Mouse (Mus musculus) left cerebral cortex, adult 11 months (tissue): ENCODE results near the gene Sec14l1.

Source experiments
- DNase-seq: peaks from one replicate; pipeline ENCODE4 v3.0.0; 2022; ENCODE audit warnings: low spot score

Sec14l1 gene

GRCm38 (mm10) chr11:117129473-117129872 lies 14.5 kb downstream of the Sec14l1 start:
- no peak for DNase-seq

DNA sequence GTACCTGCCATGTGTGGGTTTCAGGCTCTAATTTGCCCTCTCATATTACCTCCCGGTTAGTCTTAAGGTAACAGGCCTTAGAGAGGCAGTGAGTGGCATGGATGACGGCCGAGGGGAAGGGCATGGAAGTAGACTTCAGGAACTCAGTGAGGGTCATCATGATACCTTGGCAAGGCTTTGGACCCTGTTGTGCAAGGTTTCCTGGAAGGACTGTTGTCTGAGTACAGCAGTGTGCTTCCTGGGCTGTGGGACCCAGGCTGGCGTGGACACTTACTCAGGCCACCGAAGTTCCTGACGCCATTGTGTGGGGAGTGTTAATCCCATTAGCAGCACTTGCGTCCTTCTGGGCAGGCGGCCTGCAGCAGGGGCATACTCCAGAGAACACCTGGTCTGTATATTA lies 15.1 kb downstream of the Sec14l1 start:
- no peak for DNase-seq

- no peak for DNase-seq
Measured at GRCm38 (mm10) chr11:117130888-117131287, 15.9 kb downstream of the Sec14l1 start.

DNA sequence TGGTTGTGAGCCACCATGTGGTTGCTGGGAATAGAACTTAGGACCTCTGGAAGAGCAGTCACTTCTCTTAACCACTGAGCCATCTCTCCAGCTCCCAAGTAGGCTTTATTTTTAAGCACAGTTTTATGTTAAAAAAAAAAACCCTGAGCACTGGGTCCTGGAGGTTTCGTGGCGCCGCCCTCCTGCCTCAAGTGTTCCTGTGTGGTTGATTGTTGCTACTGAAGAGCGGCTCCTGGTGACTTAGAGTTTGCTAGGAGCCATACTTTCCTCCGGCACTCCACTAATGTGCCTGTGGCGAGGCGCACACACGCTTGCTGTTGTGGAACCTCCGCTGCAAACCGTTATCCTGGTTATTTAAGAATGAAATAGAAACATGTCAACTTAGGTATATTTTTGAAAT lies 16.5 kb downstream of the Sec14l1 start:
- DNase-seq, result no peak

DNA sequence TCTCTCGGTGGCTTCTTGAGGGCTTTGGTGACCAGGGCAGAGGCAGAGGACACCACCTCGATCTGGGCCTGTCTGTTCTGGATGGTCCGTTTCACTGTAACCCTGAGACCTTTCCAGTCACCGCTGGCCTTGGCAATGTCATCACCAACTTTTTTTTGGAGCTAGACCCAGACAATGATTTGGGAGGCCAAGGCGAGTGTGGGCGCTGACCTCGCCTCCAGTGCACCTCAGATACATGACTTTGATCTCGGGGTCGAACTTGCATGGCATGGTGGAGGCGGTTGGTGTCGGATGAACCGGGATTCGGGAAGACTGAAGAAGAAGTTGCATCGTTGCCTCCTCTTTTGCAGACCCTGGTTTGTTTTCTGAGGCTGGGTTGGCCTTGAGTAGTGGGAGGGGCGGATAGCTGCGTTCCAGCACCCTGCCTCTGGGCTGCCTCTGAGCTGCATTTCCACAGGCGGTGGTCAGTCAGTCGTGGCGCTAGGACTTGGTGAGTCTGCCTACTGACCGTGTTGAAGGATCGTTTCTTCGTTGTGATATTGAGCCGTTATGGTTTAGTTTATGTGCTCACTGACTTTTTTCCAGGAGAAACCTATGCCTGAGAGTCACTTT lies 19.9 kb downstream of the Sec14l1 start:
- DNase-seq, result no peak

DNA sequence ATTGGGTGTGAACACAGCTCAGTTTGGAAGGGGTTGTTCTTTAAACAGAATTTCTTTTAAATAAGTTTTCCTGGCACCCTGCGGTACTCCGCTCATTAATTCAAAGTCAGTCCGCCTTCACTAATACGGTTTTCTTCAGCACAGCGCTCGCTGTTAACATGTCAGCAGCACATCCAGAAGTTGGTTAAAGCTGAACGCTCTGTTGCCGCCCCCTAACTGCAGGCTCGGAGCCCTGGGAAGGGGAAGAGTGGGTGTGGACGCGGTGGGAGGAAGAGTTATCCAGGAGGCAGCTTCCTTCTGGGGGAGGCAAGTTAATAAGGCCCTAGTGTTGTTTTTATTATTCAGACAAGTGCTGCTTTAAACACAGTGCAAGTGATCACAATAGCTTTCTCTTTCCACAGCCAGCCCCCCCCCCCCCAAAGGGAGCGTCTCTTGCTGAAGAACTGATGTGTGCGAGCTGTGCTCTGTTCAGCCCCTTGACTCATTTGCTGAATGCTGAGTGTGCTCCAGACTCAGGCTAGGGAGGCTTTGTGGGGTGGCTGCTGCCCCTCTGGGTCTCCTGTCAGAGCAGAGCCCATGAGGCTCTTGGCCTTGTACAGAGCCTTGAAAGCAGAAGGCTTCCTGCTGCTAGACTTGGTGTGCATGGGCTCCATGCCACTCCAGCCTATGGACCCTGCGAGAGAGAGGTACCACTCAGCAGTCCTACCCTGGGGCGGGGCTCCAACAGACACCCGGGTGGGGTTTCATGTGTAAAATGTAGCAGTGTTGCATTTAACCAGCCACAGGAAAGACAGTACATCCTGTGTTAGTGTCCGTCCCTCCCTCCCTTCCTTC lies 20.7 kb downstream of the Sec14l1 start:
- no peak for DNase-seq

- DNase-seq, result no peak
Measured at GRCm38 (mm10) chr11:117136880-117137279, 21.9 kb downstream of the Sec14l1 start.

DNA sequence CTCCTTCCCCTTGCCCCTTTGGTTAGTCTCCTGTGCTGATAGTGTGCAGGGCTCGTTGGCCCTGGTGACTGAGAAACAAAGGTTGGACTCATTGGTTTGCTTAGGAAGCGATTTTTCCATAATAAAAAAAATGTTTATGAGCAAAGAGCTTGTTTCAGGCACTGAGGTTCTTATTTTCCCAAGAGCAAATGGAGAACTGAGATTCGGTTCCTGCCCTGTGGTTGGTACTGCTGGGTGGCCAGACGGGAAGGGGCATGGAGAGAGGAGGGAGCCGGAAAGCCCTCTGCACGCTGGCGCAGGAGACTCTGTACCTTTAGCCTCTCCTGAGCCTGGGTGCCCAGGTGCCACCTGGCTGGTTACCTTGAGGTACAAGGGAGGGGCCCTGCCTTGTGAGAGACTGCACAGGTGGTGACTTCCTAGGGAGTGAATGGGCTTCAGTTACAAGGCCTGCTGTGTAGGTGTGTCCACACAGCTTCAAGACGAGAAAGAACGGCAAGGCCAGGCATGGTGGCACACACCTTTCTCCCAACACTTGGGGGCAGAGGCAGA lies 23.3 kb downstream of the Sec14l1 start:
- no peak for DNase-seq

GRCm38 (mm10) chr11:117138795-117139463 lies 24.0 kb downstream of the Sec14l1 start:
- no peak for DNase-seq

DNA sequence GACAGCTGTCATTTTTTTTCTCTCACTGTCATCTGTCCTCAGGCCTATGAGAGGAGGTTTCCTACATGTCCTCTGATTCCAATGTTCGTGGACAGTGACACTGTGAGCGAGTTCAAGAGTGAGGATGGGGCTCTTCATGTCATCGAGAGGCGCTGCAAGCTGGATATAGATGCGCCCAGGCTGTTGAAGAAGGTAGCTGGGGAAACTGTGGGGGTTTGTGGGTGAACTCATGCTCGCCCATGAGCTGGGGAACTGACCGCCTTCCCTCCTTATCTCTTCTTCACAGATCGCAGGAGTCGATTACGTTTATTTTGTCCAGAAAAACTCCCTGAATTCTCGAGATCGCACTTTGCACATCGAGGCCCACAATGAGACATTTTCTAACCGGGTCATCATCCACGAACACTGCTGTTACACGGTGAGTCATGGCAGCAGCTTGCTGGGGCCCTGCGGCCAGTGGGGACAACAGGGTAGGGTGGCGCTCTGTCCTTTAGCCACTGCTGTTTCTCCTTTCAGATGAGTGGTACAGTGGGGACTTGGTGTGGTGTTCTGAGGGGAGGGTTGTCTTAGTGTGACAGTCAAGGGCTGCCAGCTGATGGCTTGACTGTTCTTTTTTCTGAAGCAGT lies 26.5 kb downstream of the Sec14l1 start:
- no peak for DNase-seq

- DNase-seq, result no peak
Measured at GRCm38 (mm10) chr11:117142507-117142906, 27.5 kb downstream of the Sec14l1 start.

- DNase-seq, result no peak
Measured at GRCm38 (mm10) chr11:117145451-117146117, 30.6 kb downstream of the Sec14l1 start.

DNA sequence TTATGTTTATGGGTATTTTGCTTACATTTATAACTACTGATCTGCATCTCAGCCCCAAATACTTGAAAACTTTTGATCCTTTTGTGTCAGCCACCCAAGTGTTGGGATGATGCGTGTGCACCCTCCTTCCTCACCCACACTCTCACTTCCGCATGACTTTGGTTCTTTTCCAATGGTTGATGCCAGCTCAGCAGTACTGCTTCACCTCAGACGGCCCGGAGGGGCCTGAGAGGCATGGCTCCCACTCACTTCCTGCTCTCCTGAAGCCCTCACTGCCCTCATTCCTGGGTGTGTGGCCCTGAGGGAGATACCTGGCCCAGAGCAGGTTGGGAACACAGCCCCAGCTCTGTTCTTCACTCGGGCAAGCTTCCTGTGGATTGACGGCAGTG lies 31.1 kb downstream of the Sec14l1 start:
- DNase-seq, result no peak

DNA sequence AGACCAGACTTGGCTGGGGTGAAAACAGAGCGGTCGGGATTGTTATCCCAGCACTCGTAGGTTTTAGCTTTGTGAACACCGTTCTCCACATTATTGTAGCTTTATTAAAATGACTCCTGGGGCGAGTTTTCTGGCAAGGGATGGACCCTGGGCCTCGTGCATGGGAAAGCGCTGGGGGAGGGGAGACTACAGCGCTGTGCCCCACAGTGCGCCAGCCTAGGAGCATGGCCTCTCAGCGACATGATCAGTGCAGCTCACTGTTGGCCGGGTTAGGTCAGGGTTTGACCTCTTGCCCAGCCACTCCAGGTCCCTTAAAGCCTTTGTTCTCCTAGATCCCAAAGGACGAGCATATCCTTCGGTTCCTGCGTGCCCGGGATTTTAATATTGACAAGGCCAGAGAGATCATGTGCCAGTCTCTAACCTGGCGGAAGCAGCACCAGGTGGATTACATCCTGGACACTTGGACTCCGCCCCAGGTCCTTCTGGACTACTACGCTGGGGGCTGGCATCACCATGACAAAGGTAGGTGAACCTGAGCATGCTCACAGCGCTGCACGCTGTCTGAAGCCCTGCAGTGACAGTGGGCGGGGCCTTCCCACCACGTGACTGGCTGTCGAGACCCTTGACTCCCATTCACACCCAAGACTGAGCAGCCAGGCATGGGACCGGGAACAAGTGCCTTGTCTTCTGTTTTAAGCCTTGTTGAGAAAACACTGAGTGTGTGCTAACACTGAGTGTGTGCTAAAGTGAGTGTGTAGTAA lies 32.0 kb downstream of the Sec14l1 start:
- no peak for DNase-seq

- no peak for DNase-seq
Measured at GRCm38 (mm10) chr11:117148893-117149685, 34.1 kb downstream of the Sec14l1 start.

DNA sequence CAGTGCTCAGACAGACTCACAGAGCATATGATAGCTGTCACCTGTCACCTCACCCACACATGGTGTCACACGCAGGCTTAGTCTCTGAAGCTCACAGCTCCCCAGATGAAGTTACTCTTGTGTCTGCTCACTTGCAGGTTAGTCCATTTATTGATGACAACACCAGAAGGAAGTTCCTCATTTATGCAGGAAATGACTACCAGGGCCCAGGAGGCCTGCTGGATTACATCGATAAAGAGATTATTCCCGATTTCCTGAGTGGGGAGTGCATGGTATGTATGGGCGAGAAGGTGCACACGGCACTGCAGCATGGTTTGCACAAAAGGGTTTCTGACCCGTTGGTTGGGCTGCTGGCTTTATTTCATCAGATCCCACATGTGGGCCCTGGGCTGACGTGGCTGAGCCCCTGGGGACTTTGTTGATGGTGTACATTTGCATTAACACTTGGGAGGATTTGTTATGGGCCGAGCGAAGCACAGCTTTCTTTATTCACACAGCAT lies 35.5 kb downstream of the Sec14l1 start:
- no peak for DNase-seq

DNA sequence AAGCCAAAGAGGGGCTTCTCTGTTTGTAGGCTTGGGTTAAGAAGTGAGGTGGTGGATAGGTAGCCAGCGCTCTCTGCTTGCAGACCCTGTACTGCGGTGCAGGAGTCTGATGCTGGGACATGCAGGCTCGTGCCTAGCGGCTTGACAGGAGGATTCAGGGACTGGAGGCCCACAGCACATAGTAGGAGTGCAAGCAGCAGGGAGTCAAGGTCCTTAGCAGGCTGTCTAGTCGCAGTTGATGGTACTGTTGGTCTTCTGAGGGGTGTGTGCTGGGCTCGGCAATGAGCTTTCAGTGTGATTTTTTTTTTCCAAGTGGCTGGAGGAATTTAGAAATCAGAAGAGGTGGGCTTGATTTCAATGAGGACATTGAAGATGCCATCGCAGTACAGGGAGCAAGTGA lies 36.5 kb downstream of the Sec14l1 start:
- DNase-seq, result no peak

DNA sequence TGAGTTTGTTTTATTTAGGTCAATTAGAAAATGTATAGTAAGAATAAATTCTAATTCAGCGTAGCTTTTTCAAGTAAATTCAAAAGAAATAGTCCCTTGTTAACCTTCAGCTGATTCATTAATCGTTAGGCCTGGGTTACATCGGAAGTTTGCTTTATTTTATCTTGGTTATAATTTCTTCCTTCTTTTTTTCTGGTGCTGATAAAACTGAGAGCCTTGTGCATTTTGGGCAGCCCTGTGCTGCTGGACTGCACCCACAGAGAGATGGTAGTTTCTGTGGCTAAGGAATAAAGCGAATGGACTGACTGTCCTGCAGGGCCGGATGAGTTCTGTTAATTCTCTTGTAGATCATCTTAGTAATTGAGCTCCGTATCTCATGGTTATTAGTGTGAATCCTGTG lies 37.6 kb downstream of the Sec14l1 start:
- DNase-seq, result no peak

DNA sequence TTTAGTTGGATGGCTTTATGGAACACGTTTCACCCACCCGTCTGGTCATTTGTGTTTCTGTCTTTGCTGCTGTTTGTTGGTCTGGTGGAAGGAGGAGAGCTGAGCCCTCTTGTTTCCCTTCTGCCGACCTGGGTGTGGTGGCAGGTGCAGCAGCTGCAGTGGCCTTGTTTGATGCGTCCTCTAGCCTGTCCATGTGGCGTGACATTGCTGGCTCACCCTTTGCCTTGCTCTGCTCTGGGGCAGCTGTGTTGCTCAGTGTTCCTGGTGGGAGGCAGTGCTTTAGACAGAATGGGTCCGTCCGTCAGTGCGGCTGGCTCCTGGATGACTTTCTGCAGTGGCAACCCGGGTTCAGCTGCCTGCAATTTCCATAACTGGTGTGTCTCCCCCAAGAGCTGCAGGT lies 38.6 kb downstream of the Sec14l1 start:
- DNase-seq, result no peak
